Mouse (Mus musculus): ENCODE data around the gene Unk. TPM values are rescaled to one million over a fixed set of nuclear protein-coding genes. Genes with fewer than 3 reads are reported as not detected.
A peak's percentile ranks its signal among the peaks of the same experiment; 100 is the strongest.

Unk gene
- total and polyA plus RNA-seq, 2 experiments from 2014 or later = 26.7 to 55.1 TPM

DNA sequence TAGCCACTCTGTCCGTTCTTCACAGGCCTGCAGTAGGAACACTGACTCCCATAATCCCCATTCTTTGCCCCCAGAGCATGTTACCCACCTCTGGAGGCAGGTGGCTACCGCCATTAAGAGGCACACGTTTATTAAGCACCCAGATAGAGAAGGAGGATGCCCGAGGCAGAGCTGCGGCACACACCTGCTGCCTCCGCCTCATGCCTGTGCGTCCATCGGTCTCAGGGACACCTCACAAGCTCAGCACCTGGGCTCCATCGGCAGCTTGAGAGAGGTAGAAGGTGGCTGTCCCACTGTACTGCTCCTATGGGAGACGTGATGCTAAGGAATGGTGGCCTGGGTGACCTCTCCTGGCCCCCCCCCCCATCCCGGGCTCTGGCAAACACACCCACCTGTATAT lies 21.7 kb upstream of the Unk start:
- no peak overlapping the region for H3K9ac ChIP-seq (replicated peaks; ENCODE audit: low read length, poor library complexity, severe bottlenecking)
- peaks cover 5% of the 10 kb centered on the region; the same call in 1 of the 2 replicates for H3K36me3 ChIP-seq (ENCODE audit: insufficient read depth, low read length)
- no peaks in the 10 kb centered on the region for H3K27me3 ChIP-seq (ENCODE audit: insufficient read depth, low read length)
- H3K4me3 ChIP-seq (ENCODE audit: low read depth, low read length) = no peak overlapping the region
- DNase-seq (ENCODE audit: low spot score) (no peak), ATAC-seq (ENCODE audit: low FRiP score) (no peak)
- 91% methylated on average over 11 of the region's 11 CpGs for WGBS
- H3K4me2 ChIP-seq (ENCODE audit: low read depth, low read length, poor library complexity, severe bottlenecking) = no peak overlapping the region
- H3K4me1 ChIP-seq (ENCODE audit: insufficient read depth, low read length) = peaks cover 14% of the 10 kb centered on the region; the same call in 1 of the 2 replicates
- no peak overlapping the region for H3K27ac ChIP-seq (ENCODE audit: low read depth, low read length)
- H3K9me3 ChIP-seq (ENCODE audit: low read length) = no peaks in the 10 kb centered on the region
- TF ChIP-seq CTCF (IDR thresholded peaks at IDR 0.05) = no peak

- no peak for TF ChIP-seq CTCF (IDR thresholded peaks at IDR 0.05)
- no peak overlapping the region for H3K27ac ChIP-seq (ENCODE audit: low read depth, low read length)
- ATAC-seq (ENCODE audit: low FRiP score) = no peak
- no peak overlapping the region for H3K4me2 ChIP-seq (ENCODE audit: low read depth, low read length, poor library complexity, severe bottlenecking)
- peaks cover 14% of the 10 kb centered on the region; the same call in 1 of the 2 replicates for H3K4me1 ChIP-seq (ENCODE audit: insufficient read depth, low read length)
- no peak overlapping the region for H3K4me3 ChIP-seq (ENCODE audit: low read depth, low read length)
- no peaks in the 10 kb centered on the region for H3K9me3 ChIP-seq (ENCODE audit: low read length)
- no peak overlapping the region for H3K9ac ChIP-seq (replicated peaks; ENCODE audit: low read length, poor library complexity, severe bottlenecking)
- H3K27me3 ChIP-seq (ENCODE audit: insufficient read depth, low read length) = no peaks in the 10 kb centered on the region
- H3K36me3 ChIP-seq (ENCODE audit: insufficient read depth, low read length) = peaks cover 5% of the 10 kb centered on the region; the same call in 1 of the 2 replicates
- DNase-seq (ENCODE audit: low spot score) = no peak
- 80% methylated on average over 13 of the region's 13 CpGs for WGBS
Measured at GRCm38 (mm10) chr11:116008832-116009375, 21.2 kb upstream of the Unk start.

- WGBS = 95% methylated on average over 11 of the region's 11 CpGs
- H3K4me1 ChIP-seq (ENCODE audit: insufficient read depth, low read length) = peaks cover 14% of the 10 kb centered on the region; the same call in 1 of the 2 replicates
- no peak overlapping the region for H3K9ac ChIP-seq (replicated peaks; ENCODE audit: low read length, poor library complexity, severe bottlenecking)
- H3K4me2 ChIP-seq (ENCODE audit: low read depth, low read length, poor library complexity, severe bottlenecking) = no peak overlapping the region
- H3K4me3 ChIP-seq (ENCODE audit: low read depth, low read length) = no peak overlapping the region
- H3K9me3 ChIP-seq (ENCODE audit: low read length) = no peaks in the 10 kb centered on the region
- H3K27me3 ChIP-seq (ENCODE audit: insufficient read depth, low read length) = no peaks in the 10 kb centered on the region
- ATAC-seq (ENCODE audit: low FRiP score) = no peak
- no peak for TF ChIP-seq CTCF (IDR thresholded peaks at IDR 0.05)
- H3K27ac ChIP-seq (ENCODE audit: low read depth, low read length) = no peak overlapping the region
- H3K36me3 ChIP-seq (ENCODE audit: insufficient read depth, low read length) = peaks cover 5% of the 10 kb centered on the region; the same call in 1 of the 2 replicates
- DNase-seq (ENCODE audit: low spot score) = peak; percentile 80
Measured at GRCm38 (mm10) chr11:116009661-116010060, 20.5 kb upstream of the Unk start.

DNA sequence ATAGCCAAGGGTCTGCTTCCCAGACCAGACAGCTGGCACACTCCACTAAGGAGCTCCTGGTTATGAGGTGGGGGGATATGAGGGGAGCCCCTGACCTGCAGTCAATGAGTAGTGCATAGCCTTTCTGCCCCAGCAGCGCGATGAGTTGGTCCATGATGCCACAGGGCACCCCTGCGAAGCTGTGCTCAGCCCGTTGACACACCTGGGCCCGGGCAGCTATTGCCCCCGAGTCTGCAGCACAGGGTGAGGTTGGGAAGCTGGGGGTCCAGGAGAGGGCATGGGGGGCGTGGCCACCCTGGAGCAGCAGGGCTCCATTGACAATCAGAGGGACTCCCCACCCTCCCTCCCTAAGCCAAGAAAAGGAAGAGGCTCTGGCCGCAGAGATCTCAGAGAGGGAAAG lies 20.0 kb upstream of the Unk start:
- H3K9me3 ChIP-seq (ENCODE audit: low read length) = no peaks in the 10 kb centered on the region
- DNase-seq (ENCODE audit: low spot score) (no peak), ATAC-seq (ENCODE audit: low FRiP score) (no peak)
- H3K27ac ChIP-seq (ENCODE audit: low read depth, low read length) = no peak overlapping the region
- no peak overlapping the region for H3K9ac ChIP-seq (replicated peaks; ENCODE audit: low read length, poor library complexity, severe bottlenecking)
- no peak overlapping the region for H3K4me3 ChIP-seq (ENCODE audit: low read depth, low read length)
- no peaks in the 10 kb centered on the region for H3K27me3 ChIP-seq (ENCODE audit: insufficient read depth, low read length)
- WGBS = 96% methylated on average over 8 of the region's 8 CpGs
- TF ChIP-seq CTCF (IDR thresholded peaks at IDR 0.05) = no peak
- no peak overlapping the region for H3K4me2 ChIP-seq (ENCODE audit: low read depth, low read length, poor library complexity, severe bottlenecking)
- H3K36me3 ChIP-seq (ENCODE audit: insufficient read depth, low read length) = peaks cover 5% of the 10 kb centered on the region; the same call in 1 of the 2 replicates
- peaks cover 12% of the 10 kb centered on the region; the same call in 1 of the 2 replicates for H3K4me1 ChIP-seq (ENCODE audit: insufficient read depth, low read length)

- TF ChIP-seq CTCF (IDR thresholded peaks at IDR 0.05) = no peak
- 84% methylated on average over 5 of the region's 5 CpGs for WGBS
- H3K9ac ChIP-seq (replicated peaks; ENCODE audit: low read length, poor library complexity, severe bottlenecking) = no peak overlapping the region
- no peak overlapping the region for H3K4me3 ChIP-seq (ENCODE audit: low read depth, low read length)
- 0 out of 2 replicates have a peak, but pooled peaks cover 8% of the 10 kb centered on the region for H3K4me1 ChIP-seq (ENCODE audit: insufficient read depth, low read length)
- DNase-seq (ENCODE audit: low spot score) = no peak
- H3K27ac ChIP-seq (ENCODE audit: low read depth, low read length) = no peak overlapping the region
- no peaks in the 10 kb centered on the region for H3K9me3 ChIP-seq (ENCODE audit: low read length)
- peaks cover 5% of the 10 kb centered on the region; the same call in 1 of the 2 replicates for H3K36me3 ChIP-seq (ENCODE audit: insufficient read depth, low read length)
- no peak for ATAC-seq (ENCODE audit: low FRiP score)
- H3K27me3 ChIP-seq (ENCODE audit: insufficient read depth, low read length) = no peaks in the 10 kb centered on the region
- H3K4me2 ChIP-seq (ENCODE audit: low read depth, low read length, poor library complexity, severe bottlenecking) = no peak overlapping the region
Measured at GRCm38 (mm10) chr11:116010948-116011347, 19.2 kb upstream of the Unk start.

DNA sequence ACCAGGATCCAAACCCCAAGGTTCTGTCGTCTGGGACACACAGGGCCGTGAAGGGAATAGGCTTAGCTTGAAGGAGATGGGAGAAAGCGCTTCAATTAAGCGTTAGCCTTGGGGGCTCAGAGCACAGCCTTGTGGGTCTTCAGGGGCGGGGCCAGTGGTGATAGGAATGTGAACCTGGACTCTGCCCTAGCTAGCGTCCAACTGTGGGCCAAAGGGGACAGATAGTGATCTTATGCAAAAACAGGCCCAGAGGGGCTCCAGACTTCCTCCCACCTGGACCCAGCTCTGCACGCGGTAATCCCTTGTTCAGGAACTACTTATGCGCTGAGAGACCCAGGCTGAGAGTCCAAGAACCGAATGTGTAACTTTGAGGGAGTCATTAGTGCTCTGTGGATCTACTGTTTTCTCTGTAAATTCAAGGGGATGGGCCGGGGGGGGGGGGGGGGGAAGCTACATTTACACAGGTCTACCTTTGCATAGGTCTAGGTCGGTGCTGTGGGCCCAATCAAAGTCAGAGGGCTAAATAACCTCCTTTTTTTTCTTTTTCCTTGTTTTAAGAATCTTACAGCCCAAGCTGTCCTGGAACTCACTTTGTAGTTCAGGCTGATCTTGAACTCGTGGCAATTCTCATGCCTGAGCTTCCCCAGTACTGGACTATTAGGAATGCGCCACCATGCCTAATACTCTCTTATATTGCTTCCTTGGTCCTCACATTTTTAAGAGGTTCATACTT lies 18.4 kb upstream of the Unk start:
- TF ChIP-seq CTCF (IDR thresholded peaks at IDR 0.05) = no peak
- H3K4me1 ChIP-seq (ENCODE audit: insufficient read depth, low read length) = 0 out of 2 replicates have a peak, but pooled peaks cover 8% of the 10 kb centered on the region
- peak overlapping the region; percentile 68; the same call in 1 of the 2 replicates for H3K9ac ChIP-seq (replicated peaks; ENCODE audit: low read length, poor library complexity, severe bottlenecking)
- no peaks in the 10 kb centered on the region for H3K9me3 ChIP-seq (ENCODE audit: low read length)
- no peak overlapping the region for H3K27ac ChIP-seq (ENCODE audit: low read depth, low read length)
- no peaks in the 10 kb centered on the region for H3K27me3 ChIP-seq (ENCODE audit: insufficient read depth, low read length)
- no peak for DNase-seq (ENCODE audit: low spot score)
- H3K4me3 ChIP-seq (ENCODE audit: low read depth, low read length) = peak overlapping the region; percentile 61
- WGBS = 27% methylated on average over 13 of the region's 14 CpGs
- ATAC-seq (ENCODE audit: low FRiP score) = no peak
- peaks cover 5% of the 10 kb centered on the region; the same call in 1 of the 2 replicates for H3K36me3 ChIP-seq (ENCODE audit: insufficient read depth, low read length)
- peak overlapping the region; percentile 88 for H3K4me2 ChIP-seq (ENCODE audit: low read depth, low read length, poor library complexity, severe bottlenecking)
